Mouse (Mus musculus) hindbrain, embryonic 12.5 days (tissue): ENCODE results near the gene Gm13272. TPM values are rescaled to one million over a fixed set of nuclear protein-coding genes. Genes with fewer than 3 reads are reported as not detected.
"Not testable (repeated sequence)": the region's sequence is repeated elsewhere in the genome, so short reads cannot be mapped to it uniquely, and the experiment has no call there.

Experiments
- ATAC-seq: fragments of 200-750 bp; cut with Nextera tagmentation; 2 replicates; pipeline ENCODE4 v1.8.0; 2017; ENCODE audit warnings: moderate TSS enrichment; ENCODE audit not compliant: low FRiP score
- H3K27ac ChIP-seq: fragments of 300-500 bp; sonication (generic); 2 replicates; pipeline ENCODE4 v1.5.1; 2016; ENCODE audit warnings: mild to moderate bottlenecking
- H3K27me3 ChIP-seq: fragments of 300-500 bp; sonication (generic); 2 replicates; pipeline ENCODE4 v1.6.1; 2016; ENCODE audit warnings: mild to moderate bottlenecking
- H3K36me3 ChIP-seq: fragments of 300-500 bp; sonication (generic); 2 replicates; pipeline ENCODE4 v1.6.1; 2016; ENCODE audit warnings: mild to moderate bottlenecking
- H3K4me1 ChIP-seq: fragments of 300-500 bp; sonication (generic); 2 replicates; pipeline ENCODE4 v1.6.1; 2016
- H3K4me2 ChIP-seq: fragments of 300-500 bp; sonication (generic); replicated peaks from 2 replicates; pipeline ENCODE4 v1.6.1; 2016; ENCODE audit warnings: mild to moderate bottlenecking
- H3K4me3 ChIP-seq: fragments of 300-500 bp; sonication (generic); 2 replicates; pipeline ENCODE4 v1.5.1; 2016; ENCODE audit warnings: mild to moderate bottlenecking
- H3K9ac ChIP-seq: fragments of 300-500 bp; sonication (generic); 2 replicates; pipeline ENCODE4 v1.6.1; 2016; ENCODE audit warnings: mild to moderate bottlenecking, moderate library complexity
- H3K9me3 ChIP-seq: fragments of 300-500 bp; sonication (generic); replicated peaks from 2 replicates; pipeline ENCODE4 v1.6.1; 2016; ENCODE audit warnings: mild to moderate bottlenecking
- WGBS: fragments of 180-500 bp; shearing (Covaris S2); methylation state at CpG from one replicate; pipeline ENCODE4 v1.1.7; 2016; 5-methylcytosine and 5-hydroxymethylcytosine counted together
- polyA plus RNA-seq: library from polyadenylated mRNA; unstranded; fragments of >200 nt; fragmentation: Nextera tagmentation; extraction: Ambion mirVana; gene quantifications from 2 replicates; pipeline ENCODE4 v1.2.1, GENCODE M21; 2016

The Gm13272 gene
- polyA plus RNA-seq, 1 experiment from 2014 or later, result not detected

GRCm38 (mm10) chr4:88760431-88760830 is 19.2 kb upstream of the Gm13272 start:
- H3K4me1 ChIP-seq, ATAC-seq, H3K36me3 ChIP-seq, H3K27me3 ChIP-seq, H3K9ac ChIP-seq, H3K27ac ChIP-seq, H3K9me3 ChIP-seq: not testable (repeated sequence)
- Histone ChIP-seq H3K4me2 (peak overlapping the region; percentile 52), H3K4me3 (peak overlapping the region; percentile 32)
- WGBS, result under 1% methylated on average over 23 of the region's 28 CpGs

DNA sequence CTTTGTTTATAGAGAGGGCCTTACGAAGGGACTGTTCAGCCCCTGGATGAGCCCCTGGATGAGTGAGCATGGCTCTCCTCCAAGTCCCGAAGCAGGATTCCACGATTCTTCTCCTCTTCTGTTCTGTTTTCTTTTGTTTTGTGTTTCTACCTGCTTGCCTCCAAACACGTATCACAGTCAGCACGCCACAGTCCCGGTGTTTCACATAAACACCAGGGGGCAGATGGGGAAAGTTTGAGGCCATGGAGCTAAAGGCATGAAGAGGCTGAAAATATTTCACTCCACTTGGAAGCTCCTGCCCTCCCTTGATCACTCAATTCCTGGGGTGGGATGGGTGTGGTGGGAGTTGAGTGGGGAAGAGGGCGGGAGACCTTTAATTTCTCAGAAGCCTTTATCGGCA is 17.9 kb upstream of the Gm13272 start:
- not testable (repeated sequence) for H3K9ac ChIP-seq, H3K4me1 ChIP-seq, H3K36me3 ChIP-seq, ATAC-seq, H3K4me2 ChIP-seq, H3K27me3 ChIP-seq, H3K4me3 ChIP-seq, H3K27ac ChIP-seq, H3K9me3 ChIP-seq
- 63% methylated on average over 6 of the region's 8 CpGs for WGBS

DNA sequence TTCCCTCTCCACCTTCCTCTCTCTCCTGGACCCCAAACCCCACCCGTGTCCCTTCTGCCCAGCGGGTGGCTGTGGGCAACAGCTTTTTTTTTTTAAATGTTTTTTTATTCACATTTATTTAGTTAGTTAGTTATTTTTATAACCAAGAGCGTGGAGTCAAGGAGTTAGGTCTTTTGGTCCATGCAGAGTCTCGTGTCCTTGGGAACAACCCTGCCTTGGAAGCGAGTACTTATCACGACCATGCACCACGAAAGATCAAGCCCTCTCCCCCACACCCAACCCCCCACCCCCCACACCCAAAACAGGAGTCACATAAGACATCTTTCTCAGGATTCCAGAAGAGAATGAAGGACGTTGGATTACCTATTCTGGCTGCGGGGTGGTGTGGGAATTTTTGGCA is 17.3 kb upstream of the Gm13272 start:
- not testable (repeated sequence) for H3K9ac ChIP-seq, H3K4me1 ChIP-seq, H3K27me3 ChIP-seq, H3K9me3 ChIP-seq, H3K4me3 ChIP-seq, H3K4me2 ChIP-seq, H3K27ac ChIP-seq, H3K36me3 ChIP-seq, ATAC-seq
- 54% methylated on average over 9 of the region's 9 CpGs for WGBS

DNA sequence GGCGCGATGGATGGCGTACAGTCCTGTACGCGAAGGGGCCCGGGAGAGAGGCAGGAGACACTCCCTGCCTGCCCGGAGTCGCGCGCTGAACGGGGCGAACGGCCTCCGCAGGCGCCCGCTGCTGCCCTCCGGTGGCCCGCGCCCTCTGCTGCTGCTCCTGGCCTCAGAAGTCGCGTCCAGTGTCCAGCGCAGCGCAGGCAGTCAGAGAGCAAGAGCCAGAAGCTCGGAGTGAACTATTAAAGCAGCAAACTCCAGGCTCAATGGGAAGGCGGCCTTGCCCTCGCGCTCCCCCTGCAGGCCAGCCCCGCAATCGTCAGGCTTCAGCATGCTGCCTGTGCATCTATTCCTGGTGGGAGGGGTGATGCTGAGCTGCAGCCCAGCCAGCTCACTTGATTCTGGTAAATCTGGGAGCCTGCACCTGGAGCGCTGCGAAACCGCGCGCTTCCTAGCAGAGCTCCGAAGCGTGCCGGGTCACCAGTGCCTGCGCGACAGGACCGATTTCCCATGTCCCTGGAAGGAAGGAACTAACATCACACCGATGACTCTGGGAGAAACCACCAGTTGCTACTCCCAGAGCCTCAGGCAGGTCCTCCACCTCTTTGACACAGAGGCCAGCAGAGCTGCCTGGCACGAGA is 16.1 kb upstream of the Gm13272 start:
- H3K4me1 ChIP-seq, H3K27me3 ChIP-seq, H3K9me3 ChIP-seq, ATAC-seq, H3K9ac ChIP-seq, H3K27ac ChIP-seq, H3K36me3 ChIP-seq: not testable (repeated sequence)
- peak overlapping the region; percentile 56 for H3K4me2 ChIP-seq
- 3% methylated on average over 32 of the region's 42 CpGs for WGBS
- peak overlapping the region; percentile 30 for H3K4me3 ChIP-seq

DNA sequence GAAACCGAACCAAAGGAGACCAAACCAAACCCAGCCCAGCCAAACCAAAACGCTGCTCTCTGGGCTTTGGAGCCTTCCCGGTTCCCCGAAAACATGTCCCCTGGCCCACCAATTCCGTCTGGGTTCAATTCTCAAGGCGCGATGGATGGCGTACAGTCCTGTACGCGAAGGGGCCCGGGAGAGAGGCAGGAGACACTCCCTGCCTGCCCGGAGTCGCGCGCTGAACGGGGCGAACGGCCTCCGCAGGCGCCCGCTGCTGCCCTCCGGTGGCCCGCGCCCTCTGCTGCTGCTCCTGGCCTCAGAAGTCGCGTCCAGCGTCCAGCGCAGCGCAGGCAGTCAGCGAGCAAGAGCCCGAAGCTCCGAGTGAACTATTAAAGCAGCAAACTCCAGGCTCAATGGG is 6.1 kb upstream of the Gm13272 start, which contains the start of gene Gm13290:
Gene Gm13290 (plus strand): TSS at position 301 of the 400 bp plus-strand sequence.
- not testable (repeated sequence) for H3K27ac ChIP-seq, ATAC-seq

GRCm38 (mm10) chr4:88776622-88777021 is 3.0 kb upstream of the Gm13272 start, which contains the start of gene Gm13289:
Gene Gm13289, plus strand, starts transcription at chr4:88776922.
- H3K9ac ChIP-seq, H3K4me1 ChIP-seq, ATAC-seq, H3K36me3 ChIP-seq, H3K4me2 ChIP-seq, H3K27ac ChIP-seq, H3K27me3 ChIP-seq, H3K9me3 ChIP-seq, H3K4me3 ChIP-seq: not testable (repeated sequence)
- WGBS, result no CpG with 5 or more reads among the region's 29 CpGs

More for the DNA sequence above, 6.1 kb upstream of the Gm13272 start, which contains the start of gene Gm13290:
- H3K4me3 ChIP-seq, H3K4me1 ChIP-seq, H3K36me3 ChIP-seq, H3K9me3 ChIP-seq, H3K9ac ChIP-seq, H3K4me2 ChIP-seq, H3K27me3 ChIP-seq: not testable (repeated sequence)
- WGBS, result no CpG with 5 or more reads among the region's 32 CpGs

GRCm38 (mm10) chr4:88780320-88780719 is 670 bp downstream of the Gm13272 start:
- not testable (repeated sequence) for H3K27me3 ChIP-seq, H3K4me2 ChIP-seq, ATAC-seq, H3K9me3 ChIP-seq, H3K27ac ChIP-seq, H3K4me3 ChIP-seq, H3K36me3 ChIP-seq, H3K4me1 ChIP-seq, H3K9ac ChIP-seq
- WGBS, result 57% methylated on average over 14 of the region's 18 CpGs

DNA sequence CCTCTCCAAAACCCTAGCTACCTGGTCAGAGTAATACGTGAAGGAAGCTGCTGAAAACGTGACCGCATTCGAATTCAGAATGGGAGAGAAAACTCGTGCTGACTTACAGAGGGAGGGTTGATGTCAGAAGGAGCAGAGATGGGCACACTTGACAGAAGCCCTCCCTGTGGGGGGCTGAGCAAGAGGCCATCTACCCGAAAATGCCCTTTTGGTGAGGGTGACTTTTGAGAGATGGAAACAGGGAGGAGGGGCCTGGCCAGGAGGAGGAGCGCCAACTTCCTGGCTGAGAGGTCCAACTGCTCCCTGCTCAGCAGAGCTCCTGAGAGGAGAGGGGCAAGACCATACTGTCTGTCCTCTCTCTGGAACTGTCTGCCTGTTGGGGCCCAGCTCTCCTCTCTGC is 2.2 kb downstream of the Gm13272 start, which contains the start of gene Ifnz:
Gene Ifnz (plus strand): TSS at position 301 of the 400 bp plus-strand sequence.
- H3K27me3 ChIP-seq, ATAC-seq, H3K4me1 ChIP-seq, H3K4me3 ChIP-seq, H3K36me3 ChIP-seq, H3K27ac ChIP-seq, H3K9me3 ChIP-seq, H3K9ac ChIP-seq: not testable (repeated sequence)
- WGBS, result 12% methylated on average over 5 of the region's 7 CpGs
- peak within 1 kb of the TSS; percentile 41 for H3K4me2 ChIP-seq

DNA sequence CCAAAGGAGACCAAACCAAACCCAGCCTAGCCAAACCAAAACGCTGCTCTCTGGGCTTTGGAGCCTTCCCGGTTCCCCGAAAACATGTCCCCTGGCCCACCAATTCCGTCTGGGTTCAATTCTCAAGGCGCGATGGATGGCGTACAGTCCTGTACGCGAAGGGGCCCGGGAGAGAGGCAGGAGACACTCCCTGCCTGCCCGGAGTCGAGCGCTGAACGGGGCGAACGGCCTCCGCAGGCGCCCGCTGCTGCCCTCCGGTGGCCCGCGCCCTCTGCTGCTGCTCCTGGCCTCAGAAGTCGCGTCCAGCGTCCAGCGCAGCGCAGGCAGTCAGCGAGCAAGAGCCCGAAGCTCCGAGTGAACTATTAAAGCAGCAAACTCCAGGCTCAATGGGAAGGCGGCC is 2.7 kb downstream of the Gm13272 start:
- not testable (repeated sequence) for ATAC-seq
- H3K4me2 ChIP-seq, result peak overlapping the region; percentile 41
- WGBS, result 0% methylated on average over 1 of the region's 31 CpGs

DNA sequence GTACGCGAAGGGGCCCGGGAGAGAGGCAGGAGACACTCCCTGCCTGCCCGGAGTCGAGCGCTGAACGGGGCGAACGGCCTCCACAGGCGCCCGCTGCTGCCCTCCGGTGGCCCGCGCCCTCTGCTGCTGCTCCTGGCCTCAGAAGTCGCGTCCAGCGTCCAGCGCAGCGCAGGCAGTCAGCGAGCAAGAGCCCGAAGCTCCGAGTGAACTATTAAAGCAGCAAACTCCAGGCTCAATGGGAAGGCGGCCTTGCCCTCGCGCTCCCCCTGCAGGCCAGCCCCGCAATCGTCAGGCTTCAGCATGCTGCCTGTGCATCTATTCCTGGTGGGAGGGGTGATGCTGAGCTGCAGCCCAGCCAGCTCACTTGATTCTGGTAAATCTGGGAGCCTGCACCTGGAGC is 5.8 kb downstream of the Gm13272 start, which contains the start of gene Gm13276:
Gene Gm13276 (plus strand): TSS at position 301 of the 400 bp plus-strand sequence.
- H3K27ac ChIP-seq, H3K9ac ChIP-seq, H3K4me3 ChIP-seq, ATAC-seq, H3K4me2 ChIP-seq, H3K36me3 ChIP-seq, H3K9me3 ChIP-seq, H3K4me1 ChIP-seq, H3K27me3 ChIP-seq: not testable (repeated sequence)
- no CpG with 5 or more reads among the region's 27 CpGs for WGBS

More for the DNA sequence above, 2.7 kb downstream of the Gm13272 start:
- H3K27me3 ChIP-seq, H3K36me3 ChIP-seq, H3K9ac ChIP-seq, H3K27ac ChIP-seq, H3K9me3 ChIP-seq, H3K4me3 ChIP-seq, H3K4me1 ChIP-seq: not testable (repeated sequence)

- not testable (repeated sequence) for H3K4me1 ChIP-seq, H3K4me2 ChIP-seq, H3K4me3 ChIP-seq, H3K9ac ChIP-seq, H3K27ac ChIP-seq, H3K27me3 ChIP-seq, H3K36me3 ChIP-seq, H3K9me3 ChIP-seq, ATAC-seq
- WGBS, result 0% methylated on average over 4 of the region's 28 CpGs
These were observed 8.8 kb downstream of the Gm13272 start, which contains the start of gene Gm13277 for GRCm38 (mm10) chr4:88788402-88788801. Gene Gm13277, plus strand, starts transcription at chr4:88788632.

GRCm38 (mm10) chr4:88791250-88791649 is 11.6 kb downstream of the Gm13272 start, which contains the start of gene Gm13278:
Gene Gm13278, plus strand, starts transcription at chr4:88791550.
- not testable (repeated sequence) for H3K9ac ChIP-seq, H3K4me1 ChIP-seq, H3K36me3 ChIP-seq, H3K27ac ChIP-seq, ATAC-seq, H3K9me3 ChIP-seq, H3K4me3 ChIP-seq, H3K27me3 ChIP-seq, H3K4me2 ChIP-seq
- no CpG with 5 or more reads among the region's 28 CpGs for WGBS
